ENCODE assay signal across 17 mouse cellular contexts in genomic region chr11:117554111-117554510, GRCm38 (mm10).
DNase-seq lines count a peak whose midpoint lies in the region; TF ChIP-seq lines count a peak whose summit lies in the region.
"Had no signal": no experiment of that assay in that cellular context is flagged by ENCODE, and none has a peak within 500 bp of the region (broad histone marks: within the 10 kb centered on the region; RNA-seq: fewer than 3 reads in every experiment).

No protein-coding gene starts in this region.

- DNase-seq in adrenal gland, postnatal 36 days, result peak; percentile 26 to 36
- DNase-seq in adrenal gland, postnatal 10 days, result no peak
- DNase-seq in lung, adult 18-20 months, result peak; percentile 40 to 67
- no peak for DNase-seq in lung, adult 2 months
- DNase-seq in kidney, postnatal 4 days, result peak; percentile 16 to 26
- DNase-seq in lung, postnatal 36 days, result peak; percentile 62
- DNase-seq in thymus, adult 2 months, result no peak
- DNase-seq in cerebellum, postnatal 4 days (ENCODE audit: low spot score in 2 of 2), result no peak
- DNase-seq: adrenal gland, adult 8-10 months; cerebellum, adult 9-10 months; forebrain, postnatal 0 days; liver, embryonic 13.5 days; midbrain, embryonic 14.5 days; retina, postnatal 1 day; thymus, adult 18-20 months had no signal

- H3K27ac ChIP-seq in thymus, adult 2 months (ENCODE audit: control insufficient read depth, insufficient read depth, low read length), result no peak overlapping the region
- H3K27ac ChIP-seq: embryonic facial prominence, embryonic 13.5 days; liver, embryonic 13.5 days had no signal

- no peaks in the 10 kb centered on the region; the same call in 1 of the 2 replicates for H3K27me3 ChIP-seq in thymus, adult 2 months (ENCODE audit: control insufficient read depth, insufficient read depth, low read length)
- H3K27me3 ChIP-seq: CH12.LX; embryonic facial prominence, embryonic 13.5 days; liver, embryonic 13.5 days had no signal

- peaks cover 2% of the 10 kb centered on the region; the same call in 1 of the 2 replicates for H3K4me1 ChIP-seq in lung, adult 2 months (ENCODE audit: control insufficient read depth, insufficient read depth, low read length)
- no peaks in the 10 kb centered on the region for H3K4me1 ChIP-seq in thymus, adult 2 months (replicated peaks; ENCODE audit: control insufficient read depth, insufficient read depth, low read length)
- H3K4me1 ChIP-seq: liver, embryonic 13.5 days had no signal

- H3K4me3 ChIP-seq in lung, adult 2 months (replicated peaks; ENCODE audit: extremely low read depth, low read depth, low read length), result no peak overlapping the region
- no peak overlapping the region for H3K4me3 ChIP-seq in thymus, adult 2 months (ENCODE audit: control insufficient read depth, insufficient read depth, low read length)
- H3K4me3 ChIP-seq: embryonic facial prominence, embryonic 13.5 days; liver, embryonic 13.5 days had no signal

- H3K36me3 ChIP-seq in thymus, adult 2 months (ENCODE audit: control insufficient read depth, insufficient read depth, low read length), result no peaks in the 10 kb centered on the region
- H3K36me3 ChIP-seq: embryonic facial prominence, embryonic 13.5 days; liver, embryonic 13.5 days had no signal

- no peak for TF ChIP-seq CTCF in lung, adult 2 months (IDR thresholded peaks at IDR 0.05; ENCODE audit: insufficient read depth, low read length)
- TF ChIP-seq CTCF in thymus, adult 2 months (IDR thresholded peaks at IDR 0.05; ENCODE audit: borderline replicate concordance, control insufficient read depth, extremely low read depth, insufficient read depth, low read length, poor library complexity), result no peak

- WGBS in lung, adult 2 months, result 38% methylated on average over 10 of the region's 10 CpGs
- 55% methylated on average over 10 of the region's 10 CpGs for WGBS in thymus, adult 2 months

- no peak for TF ChIP-seq POLR2A in lung, adult 2 months (IDR thresholded peaks at IDR 0.05; ENCODE audit: borderline replicate concordance, extremely low read depth, low read depth, low read length)
- TF ChIP-seq POLR2A in thymus, adult 2 months (IDR thresholded peaks at IDR 0.05; ENCODE audit: control insufficient read depth, extremely low read depth, insufficient read depth, low read length, poor library complexity), result no peak

Comparison
In these comparisons a context has a peak if more than half of its experiments do, and no peak if none do; other contexts are left out.
1. DNase-seq: peak in adrenal gland, postnatal 36 days (2 of 2), lung, adult 18-20 months (2 of 2), kidney, postnatal 4 days (2 of 2) and lung, postnatal 36 days (single experiment); none in adrenal gland, postnatal 10 days (single experiment), lung, adult 2 months (single experiment), thymus, adult 2 months (single experiment) and cerebellum, postnatal 4 days (0 of 2).